Comparison of ENCODE assay signal across 17 mouse cellular contexts in the genomic region with DNA sequence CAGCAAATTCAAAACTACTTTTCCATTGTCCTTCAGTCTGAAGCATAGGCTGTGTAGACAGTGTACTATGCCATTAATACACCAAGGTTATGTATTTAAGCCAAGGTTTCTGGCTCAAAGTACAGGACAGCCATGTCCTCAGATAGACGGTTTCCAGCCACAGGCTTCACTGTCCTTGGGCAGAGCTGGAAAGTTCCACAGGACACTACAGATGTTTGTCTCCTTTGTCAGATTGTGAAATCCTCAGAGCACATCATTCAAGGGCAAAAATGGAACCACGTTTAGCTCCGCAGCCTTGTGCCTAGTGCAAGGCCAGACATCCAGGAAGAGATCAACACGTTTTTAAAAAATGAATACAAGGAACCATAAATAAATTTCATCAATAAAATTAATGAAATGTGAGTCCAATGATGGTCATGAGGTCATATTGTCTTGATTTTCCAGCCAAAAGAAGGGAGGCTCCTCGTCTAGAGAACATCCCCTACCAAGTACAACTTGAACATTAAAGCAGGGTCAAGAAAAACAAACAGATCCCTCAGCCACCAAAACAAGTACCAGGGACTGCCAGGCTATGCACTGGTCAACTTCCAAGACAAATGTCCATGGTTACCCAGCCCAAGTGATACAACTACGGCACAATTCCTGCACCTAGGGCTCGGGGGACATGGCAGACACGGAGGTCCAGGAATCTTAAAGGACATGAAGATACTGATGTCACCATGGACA.
A peak's percentile ranks its signal among the peaks of the same experiment; 100 is the strongest.
DNase-seq lines count a peak whose midpoint lies in the region; ATAC-seq and TF ChIP-seq lines count a peak whose summit lies in the region.
"Had no signal": no experiment of that assay in that cellular context is flagged by ENCODE, and none has a peak within 500 bp of the region (broad histone marks: within the 10 kb centered on the region; RNA-seq: fewer than 3 reads in every experiment).

No protein-coding gene starts in this region.

- peaks cover 2% of the 10 kb centered on the region; the same call in 1 of the 2 replicates for H3K79me2 ChIP-seq in heart, adult 2 months (replicated peaks; ENCODE audit: control insufficient read depth, insufficient read depth, low read length)

- 53% methylated on average over 8 of the region's 8 CpGs for whole genome bisulfite sequencing in heart, adult 2 months
- 81% methylated on average over 8 of the region's 8 CpGs for WGBS in liver, embryonic 11.5 days
- 74% methylated on average over 8 of the region's 8 CpGs for WGBS in liver, embryonic 12.5 days (ENCODE audit: insufficient replicate concordance)

- TF ChIP-seq CTCF in heart, adult 2 months (IDR thresholded peaks at IDR 0.05) = no peak

- H3K36me3 ChIP-seq in heart, adult 2 months (ENCODE audit: control insufficient read depth, insufficient read depth, low read length) = peaks cover 4% of the 10 kb centered on the region
- no peaks in the 10 kb centered on the region for H3K36me3 ChIP-seq in liver, embryonic 11.5 days (ENCODE audit: control insufficient read depth, insufficient read depth, low read length)
- H3K36me3 ChIP-seq in liver, embryonic 12.5 days = no peaks in the 10 kb centered on the region
- H3K36me3 ChIP-seq: embryonic facial prominence, embryonic 13.5 days; liver, embryonic 13.5 days; midbrain, embryonic 10.5 days had no signal

- no peaks in the 10 kb centered on the region for H3K27me3 ChIP-seq in heart, adult 2 months (ENCODE audit: control insufficient read depth, insufficient read depth, low read length)
- no peaks in the 10 kb centered on the region for H3K27me3 ChIP-seq in liver, embryonic 11.5 days (replicated peaks; ENCODE audit: control insufficient read depth, insufficient read depth, low read length)
- no peaks in the 10 kb centered on the region for H3K27me3 ChIP-seq in liver, embryonic 12.5 days (replicated peaks)
- H3K27me3 ChIP-seq: embryonic facial prominence, embryonic 13.5 days; liver, embryonic 13.5 days had no signal

- no peak overlapping the region for H3K4me2 ChIP-seq in liver, embryonic 11.5 days
- H3K4me2 ChIP-seq in liver, embryonic 12.5 days = no peak overlapping the region
- H3K4me2 ChIP-seq: embryonic facial prominence, embryonic 13.5 days; liver, embryonic 13.5 days had no signal

- peak overlapping the region; percentile 62 for H3K27ac ChIP-seq in heart, adult 2 months
- 0 out of 2 replicates have a peak overlapping the region, but pooled peaks have one; percentile 15 for H3K27ac ChIP-seq in liver, embryonic 11.5 days (ENCODE audit: low read depth, low read length)
- no peak overlapping the region for H3K27ac ChIP-seq in liver, embryonic 12.5 days
- H3K27ac ChIP-seq: embryonic facial prominence, embryonic 13.5 days; liver, embryonic 13.5 days; midbrain, embryonic 10.5 days had no signal

- 0 out of 2 replicates have a peak, but pooled peaks have one; percentile 43 for TF ChIP-seq EP300 in heart, adult 2 months (IDR thresholded peaks at IDR 0.05; ENCODE audit: insufficient read depth, low read depth, low read length)

- no peaks in the 10 kb centered on the region for H3K9me3 ChIP-seq in liver, embryonic 11.5 days (ENCODE audit: control insufficient read depth, low read length)
- no peaks in the 10 kb centered on the region for H3K9me3 ChIP-seq in liver, embryonic 12.5 days (replicated peaks)
- H3K9me3 ChIP-seq: embryonic facial prominence, embryonic 13.5 days; liver, embryonic 13.5 days; midbrain, embryonic 10.5 days had no signal

- TF ChIP-seq POLR2A in heart, adult 2 months (IDR thresholded peaks at IDR 0.05; ENCODE audit: insufficient read depth, low read depth, low read length) = no peak

- no peak for ATAC-seq in liver, embryonic 11.5 days (replicated peaks; ENCODE audit: low FRiP score)
- no peak for ATAC-seq in liver, embryonic 12.5 days

- no peak for DNase-seq in heart, adult 2 months
- DNase-seq in heart, postnatal 10 days = no peak
- DNase-seq in liver, embryonic 11.5 days (ENCODE audit: low spot score) = no peak
- peak; percentile 77 for DNase-seq in adrenal gland, postnatal 10 days
- DNase-seq in lung, postnatal 25 days (ENCODE audit: low spot score) = peak; percentile 58
- no peak for DNase-seq in frontal cortex, adult 2 months (ENCODE audit: extremely low spot score in 1 of 2, low spot score in 1 of 2)
- DNase-seq in thymus, postnatal 10 days (ENCODE audit: low spot score in 2 of 2) = no peak
- DNase-seq: B cell, adult 2 months; cerebellum, postnatal 25 days; gastrocnemius, postnatal 14 days; heart, postnatal 4 days; liver, embryonic 13.5 days; right cerebral cortex, postnatal 4 days had no signal

- H3K9ac ChIP-seq in heart, adult 2 months (ENCODE audit: low read depth, low read length) = no peak overlapping the region
- H3K9ac ChIP-seq in liver, embryonic 11.5 days (ENCODE audit: low read depth, low read length) = no peak overlapping the region
- no peak overlapping the region for H3K9ac ChIP-seq in liver, embryonic 12.5 days
- H3K9ac ChIP-seq: embryonic facial prominence, embryonic 13.5 days; liver, embryonic 13.5 days had no signal

- no peak overlapping the region for H3K4me3 ChIP-seq in heart, adult 2 months
- H3K4me3 ChIP-seq in liver, embryonic 11.5 days (ENCODE audit: low read depth, low read length) = no peak overlapping the region
- H3K4me3 ChIP-seq in liver, embryonic 12.5 days = no peak overlapping the region
- H3K4me3 ChIP-seq: embryonic facial prominence, embryonic 13.5 days; liver, embryonic 13.5 days; midbrain, embryonic 10.5 days; myocyte had no signal

- intact Hi-C loops in heart, adult 2 months (cut with DNase I) = no loop called here
- intact Hi-C loops in heart, postnatal 10 days (cut with DNase I) = no loop called here

- H3K4me1 ChIP-seq in heart, adult 2 months (ENCODE audit: control insufficient read depth, insufficient read depth, low read length) = peaks cover 13% of the 10 kb centered on the region
- H3K4me1 ChIP-seq in liver, embryonic 11.5 days (replicated peaks; ENCODE audit: control insufficient read depth, insufficient read depth, low read length) = peaks cover 17% of the 10 kb centered on the region
- H3K4me1 ChIP-seq in liver, embryonic 12.5 days = peaks cover 36% of the 10 kb centered on the region

Comparison
In these comparisons a context has a peak if more than half of its experiments do, and no peak if none do; other contexts are left out.
1. DNase-seq: peak in adrenal gland, postnatal 10 days (single experiment) and lung, postnatal 25 days (single experiment); none in heart, adult 2 months (0 of 2), heart, postnatal 10 days (0 of 2), liver, embryonic 11.5 days (single experiment), frontal cortex, adult 2 months (0 of 2) and thymus, postnatal 10 days (0 of 2).